Mouse (Mus musculus): Measurements from ENCODE around the gene Gmeb2.

The Gmeb2 gene

GRCm38 (mm10) chr2:181276766-181277165, 11.1 kb downstream of the Gmeb2 start:
- DNase-seq (ENCODE audit: extremely low read depth, low read depth), result no peak

DNA sequence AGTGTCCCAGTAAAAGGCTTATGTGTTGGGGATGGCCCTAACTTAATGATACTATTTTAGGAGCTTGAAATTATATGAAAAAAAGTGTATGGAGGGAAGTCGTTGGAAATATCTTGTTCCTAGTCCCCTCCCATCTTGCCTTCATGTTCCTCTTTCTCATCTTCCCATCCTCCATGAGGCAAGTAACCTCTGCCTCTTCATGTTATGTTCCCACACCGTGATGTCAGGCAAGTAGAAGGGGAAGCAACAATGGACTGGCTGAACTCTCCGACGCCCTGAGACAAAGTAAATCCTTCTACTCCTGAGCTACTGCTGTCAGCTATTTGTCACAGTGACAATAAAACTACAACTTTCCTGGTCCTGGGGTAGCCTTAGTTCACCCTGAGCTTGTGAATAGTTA, 13.2 kb downstream of the Gmeb2 start:
- no peak for DNase-seq (ENCODE audit: extremely low read depth, low read depth)

DNA sequence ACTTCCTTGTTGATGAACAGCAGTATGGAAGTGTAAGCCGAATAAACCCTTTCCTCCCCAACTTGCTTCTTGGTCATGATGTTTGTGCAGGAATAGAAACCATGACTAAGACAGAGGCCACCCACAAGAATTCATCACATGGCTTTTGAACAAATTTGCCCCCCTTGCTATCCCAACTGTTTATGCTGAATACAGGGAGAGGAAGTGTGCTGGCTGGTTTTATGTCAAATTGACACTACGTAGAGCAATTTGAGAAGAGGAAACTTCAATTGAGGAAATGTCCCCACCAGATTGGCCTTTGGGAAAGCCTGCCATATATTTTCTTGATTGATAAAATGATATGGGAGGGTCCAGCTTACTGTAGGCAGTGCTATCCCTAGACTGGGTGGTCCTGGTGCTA, 14.0 kb downstream of the Gmeb2 start:
- no peak for DNase-seq (ENCODE audit: extremely low read depth, low read depth)

GRCm38 (mm10) chr2:181272092-181272491, 15.7 kb downstream of the Gmeb2 start:
- DNase-seq (ENCODE audit: extremely low read depth, low read depth), result no peak

DNA sequence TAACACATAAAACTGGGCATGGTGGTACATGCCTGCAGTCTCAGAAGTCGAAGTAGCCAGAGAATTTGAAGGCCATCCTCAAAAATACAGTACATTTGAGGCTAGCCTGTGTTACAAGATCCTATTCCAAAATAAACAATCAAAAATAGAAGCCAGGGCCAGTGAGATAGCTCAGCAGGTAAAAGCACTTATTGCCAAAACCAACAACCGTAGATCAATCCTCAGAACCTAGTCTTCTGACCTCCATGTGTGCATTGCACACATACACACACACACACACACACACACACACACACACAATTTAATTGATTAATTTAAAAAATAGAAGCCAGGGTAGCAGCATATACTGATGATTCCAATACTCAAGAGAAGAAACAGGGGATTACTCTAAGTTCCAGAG, 21.0 kb downstream of the Gmeb2 start:
- DNase-seq (ENCODE audit: extremely low read depth, low read depth), result no peak

DNA sequence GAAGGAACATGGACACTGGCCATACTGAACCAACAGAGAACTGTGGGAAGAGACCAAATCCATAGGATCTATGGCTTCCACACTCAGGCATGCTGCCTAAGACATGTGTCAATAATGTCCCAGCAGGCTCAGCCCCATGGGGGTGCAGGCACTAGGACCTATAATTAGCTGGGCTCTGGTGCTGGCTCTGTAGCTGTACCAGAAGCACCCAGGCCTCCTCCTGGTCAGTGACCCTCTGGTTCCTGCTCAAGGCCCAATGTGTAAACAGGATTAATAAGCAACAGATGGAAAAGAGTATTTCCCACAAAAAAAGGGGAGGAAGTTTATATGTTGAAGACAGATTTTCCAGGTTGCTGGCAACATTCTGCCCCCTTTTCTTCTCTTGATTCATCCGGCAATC, 34.6 kb downstream of the Gmeb2 start:
- no peak for DNase-seq (ENCODE audit: extremely low read depth, low read depth)

GRCm38 (mm10) chr2:181251841-181252240, 36.0 kb downstream of the Gmeb2 start:
- no peak for DNase-seq (ENCODE audit: extremely low read depth, low read depth)

DNA sequence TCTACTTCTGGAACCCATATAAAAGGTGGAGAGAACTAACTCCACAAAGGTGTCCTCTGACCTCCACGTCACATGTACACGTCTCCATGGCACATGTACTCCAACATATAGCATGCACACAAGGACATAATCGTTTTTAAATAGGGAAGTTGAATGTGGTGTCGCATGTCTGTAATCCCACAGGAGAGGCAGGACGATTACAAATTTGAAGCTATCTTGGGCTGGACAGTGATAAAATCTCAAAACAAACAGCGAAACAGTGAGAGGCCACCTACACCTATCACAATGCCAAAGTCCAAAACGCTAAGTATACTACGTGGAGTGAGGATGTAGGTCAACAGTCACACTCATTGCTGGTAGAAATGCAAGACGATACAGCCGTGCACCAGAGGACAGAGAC, 38.6 kb downstream of the Gmeb2 start:
- no peak for DNase-seq (ENCODE audit: extremely low read depth, low read depth)

DNA sequence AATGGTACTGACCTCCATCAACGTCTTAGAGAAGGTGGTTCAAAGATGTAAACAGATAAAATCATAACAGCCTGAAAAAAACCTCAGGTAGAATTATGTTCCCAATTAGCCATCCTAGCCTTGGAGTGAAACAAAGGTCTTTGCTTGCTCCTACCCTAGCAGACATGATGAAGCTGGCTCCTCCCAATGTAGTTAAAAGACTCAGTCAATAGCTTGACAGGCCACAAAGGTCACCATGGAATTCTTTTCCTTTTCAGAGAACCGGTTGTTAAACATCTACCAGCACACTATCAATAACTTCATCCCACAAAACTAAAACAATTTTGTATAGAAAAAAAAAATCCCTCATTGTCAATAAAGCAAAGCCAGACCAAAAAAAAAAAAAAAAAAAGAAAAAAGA, 42.8 kb downstream of the Gmeb2 start:
- DNase-seq (ENCODE audit: extremely low read depth, low read depth), result no peak

DNA sequence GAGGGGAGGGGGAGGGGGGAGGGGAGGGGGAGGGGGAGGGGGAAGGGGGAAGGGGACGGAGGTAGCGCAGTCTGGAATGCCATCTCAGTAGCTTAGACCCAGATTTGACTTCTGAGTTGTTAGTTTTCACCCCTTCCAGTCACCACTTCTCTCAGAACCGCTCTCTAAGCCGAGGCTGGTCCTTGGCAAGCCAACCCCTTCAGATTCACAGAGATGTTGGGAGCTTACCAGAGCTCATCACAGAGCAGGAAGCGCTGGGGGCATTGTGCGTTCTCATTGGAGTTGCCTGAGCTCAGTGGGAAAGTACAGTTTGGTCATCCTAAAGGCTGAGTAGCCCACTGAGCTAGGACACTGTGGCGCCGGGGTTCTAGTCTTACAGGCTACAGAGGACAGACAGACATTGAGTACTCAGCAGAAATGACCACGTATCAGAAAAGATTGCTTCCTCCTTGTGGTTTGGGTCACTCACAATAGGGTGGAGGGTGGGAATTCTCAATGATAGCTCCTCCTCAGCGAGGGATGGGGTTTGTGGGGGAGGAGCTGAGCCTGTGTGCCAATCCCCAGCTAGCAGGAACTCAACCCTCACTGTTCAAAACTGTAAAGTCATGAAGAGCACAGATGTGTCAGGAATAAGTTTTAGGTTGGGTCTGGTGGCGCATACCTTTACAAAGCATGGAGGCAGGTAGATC, 44.0 kb downstream of the Gmeb2 start:
- peak; percentile 81 for DNase-seq (ENCODE audit: extremely low read depth, low read depth)

- DNase-seq (ENCODE audit: extremely low read depth, low read depth), result no peak
These were observed 45.5 kb downstream of the Gmeb2 start for GRCm38 (mm10) chr2:181242314-181242665.

- peak; percentile 45 for DNase-seq (ENCODE audit: extremely low read depth, low read depth)
These were observed 46.1 kb downstream of the Gmeb2 start, which contains the start of gene Helz2 for GRCm38 (mm10) chr2:181241602-181242313. Gene Helz2, minus strand, starts transcription at chr2:181242027.

- no peak for DNase-seq (ENCODE audit: extremely low read depth, low read depth)
These were observed 46.9 kb downstream of the Gmeb2 start for GRCm38 (mm10) chr2:181240806-181241440.

- DNase-seq (ENCODE audit: extremely low read depth, low read depth), result no peak
These were observed 48.6 kb downstream of the Gmeb2 start for GRCm38 (mm10) chr2:181239261-181239660.

DNA sequence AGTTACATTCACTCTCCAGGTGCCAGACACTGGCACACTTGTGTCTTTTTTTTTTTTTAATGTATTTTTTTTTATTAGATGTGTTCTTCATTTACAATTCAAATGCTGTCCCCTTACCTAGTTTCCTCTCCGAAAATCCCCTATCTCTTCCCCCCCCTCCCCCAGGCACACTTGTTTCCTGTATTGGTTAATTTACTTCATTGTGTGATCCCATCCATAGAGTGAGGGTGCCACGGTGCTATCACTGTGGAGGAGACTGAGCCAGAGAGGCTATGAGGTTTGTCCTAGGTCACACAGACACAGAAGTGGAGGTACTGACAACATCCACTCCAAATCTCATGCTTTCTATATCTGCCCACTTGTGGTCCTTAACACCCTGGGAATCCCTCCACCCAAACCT, 49.0 kb downstream of the Gmeb2 start:
- DNase-seq (ENCODE audit: extremely low read depth, low read depth), result no peak

- no peak for DNase-seq (ENCODE audit: extremely low read depth, low read depth)
These were observed 49.7 kb downstream of the Gmeb2 start for GRCm38 (mm10) chr2:181238091-181238610.

DNA sequence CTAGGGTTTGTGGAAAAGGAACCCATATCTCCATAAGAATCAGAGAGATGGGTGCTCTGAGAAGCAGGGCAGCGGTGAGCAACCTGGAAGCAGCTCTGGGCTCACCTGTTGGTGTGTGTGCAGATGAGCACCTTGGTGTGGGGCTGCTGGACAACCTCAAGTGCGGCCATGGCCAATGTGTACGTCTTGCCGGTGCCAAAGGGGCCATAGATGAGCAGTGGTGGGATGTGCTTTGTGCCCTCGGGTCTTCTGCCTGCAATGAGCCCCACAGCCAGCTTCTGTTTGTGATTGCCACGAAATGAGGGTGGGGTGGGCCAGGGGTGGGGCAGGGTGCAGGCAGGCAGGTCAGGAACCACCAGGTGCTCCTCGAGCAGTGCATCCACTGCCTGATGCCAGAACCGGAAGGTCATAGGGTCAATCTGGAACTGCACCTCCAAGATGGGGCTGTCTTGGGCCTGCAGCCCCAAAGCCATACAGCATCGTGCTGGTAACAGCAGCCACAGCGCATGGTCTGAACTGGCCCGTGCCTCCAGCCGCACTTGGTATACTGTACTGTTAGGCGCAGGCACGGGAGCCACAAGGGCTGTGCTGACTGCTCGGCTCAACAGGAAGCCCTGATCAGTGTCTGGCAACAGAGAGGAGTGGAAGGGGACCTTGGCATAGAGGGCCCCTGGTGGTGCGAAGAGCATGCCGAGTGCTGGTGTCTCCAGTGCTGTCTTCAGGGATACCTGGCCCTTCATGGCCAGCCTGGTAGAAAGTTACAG, 50.4 kb downstream of the Gmeb2 start:
- DNase-seq (ENCODE audit: extremely low read depth, low read depth), result no peak

DNA sequence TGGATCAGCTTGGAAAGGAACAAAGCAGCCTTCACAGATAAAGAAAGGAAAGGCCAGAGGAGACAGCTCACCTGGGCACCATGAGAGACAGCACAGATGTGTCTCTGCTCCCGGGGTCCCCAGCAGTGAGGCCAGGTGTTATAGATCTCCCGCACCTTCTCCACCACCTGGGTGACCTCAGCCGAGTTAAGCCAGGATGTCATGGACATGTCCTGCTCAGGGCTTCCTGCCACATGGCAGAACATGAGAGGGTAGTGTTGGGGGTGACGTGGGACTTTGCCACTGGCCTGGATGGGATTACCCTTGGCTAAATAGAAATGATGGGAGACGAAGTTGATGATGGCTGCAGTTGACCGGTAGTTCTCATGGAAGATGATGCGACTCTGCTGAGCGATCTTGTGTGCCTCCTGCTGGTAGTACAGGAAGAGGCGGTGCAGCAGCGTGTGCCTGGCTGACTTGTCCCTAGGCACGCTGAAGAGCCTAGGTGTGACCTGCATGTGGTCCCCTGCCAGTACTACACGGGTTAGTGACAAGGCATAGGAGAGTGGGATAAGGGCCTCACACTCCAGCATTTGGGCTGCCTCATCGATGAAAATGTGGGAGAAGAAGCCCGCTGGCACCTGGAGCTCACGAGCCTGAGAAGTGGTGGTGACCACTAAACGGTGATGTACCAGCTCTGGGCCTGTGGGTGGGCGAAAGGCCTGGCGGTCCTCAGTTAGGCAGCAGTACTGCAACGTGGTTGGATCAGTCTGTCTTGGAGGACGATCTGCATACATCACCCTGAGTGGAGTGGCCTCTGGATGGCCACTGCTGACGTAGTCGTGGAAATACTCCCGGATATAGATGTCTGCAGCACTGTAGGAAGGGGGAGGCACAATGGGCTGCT, 51.9 kb downstream of the Gmeb2 start:
- no peak for DNase-seq (ENCODE audit: extremely low read depth, low read depth)

DNA sequence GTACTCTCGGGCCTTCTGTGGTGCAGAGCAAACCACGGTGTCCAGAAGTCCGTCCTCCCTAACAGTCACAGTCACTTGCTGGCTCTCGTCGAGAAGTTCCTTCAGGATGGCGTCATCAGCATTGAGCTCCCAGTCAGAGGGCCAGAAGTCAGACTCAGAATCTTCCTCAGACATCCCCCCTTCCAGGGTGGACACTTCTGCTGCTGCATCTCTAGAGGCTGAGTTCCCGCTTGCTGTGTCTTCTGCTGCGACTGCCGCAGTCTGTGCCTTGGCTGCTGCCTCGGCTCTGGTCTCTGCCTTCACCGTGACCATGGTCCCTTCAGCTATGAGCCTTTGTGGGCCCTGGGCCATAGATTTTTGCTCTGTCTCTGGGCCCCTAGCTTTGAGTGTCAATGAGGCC, 53.2 kb downstream of the Gmeb2 start:
- DNase-seq (ENCODE audit: extremely low read depth, low read depth), result no peak

- no peak for DNase-seq (ENCODE audit: extremely low read depth, low read depth)
These were observed 54.4 kb downstream of the Gmeb2 start for GRCm38 (mm10) chr2:181233443-181233842.

GRCm38 (mm10) chr2:181231171-181231570, 56.7 kb downstream of the Gmeb2 start:
- DNase-seq (ENCODE audit: extremely low read depth, low read depth), result no peak
